Comparison of ENCODE assay signal across 28 mouse cellular contexts in the genomic region with DNA sequence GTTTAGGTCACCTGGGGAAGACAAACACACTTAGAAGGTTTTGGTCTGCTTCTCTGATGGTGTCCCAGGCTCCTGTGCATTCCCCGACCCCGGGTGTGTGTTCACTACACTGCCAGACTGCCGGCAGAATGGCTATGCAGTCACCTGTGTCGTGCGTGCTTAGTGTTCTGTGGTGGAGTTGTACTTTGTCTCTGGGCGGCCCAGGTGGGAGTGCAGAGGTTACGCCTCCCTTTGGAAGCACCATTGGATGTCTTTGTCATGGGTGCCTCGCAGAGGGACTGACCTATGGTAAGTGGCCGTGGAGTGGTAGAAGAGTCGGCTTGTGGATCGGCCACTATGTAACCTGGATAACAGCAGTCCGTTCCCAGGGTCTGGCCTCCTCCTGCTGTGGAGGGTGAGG. TPM values are rescaled to one million over a fixed set of nuclear protein-coding genes. Genes with fewer than 3 reads are reported as not detected.
"Had no signal": no experiment of that assay in that cellular context is flagged by ENCODE, and none has a peak within 500 bp of the region (broad histone marks: within the 10 kb centered on the region; RNA-seq: fewer than 3 reads in every experiment).

No protein-coding gene starts in this region.

- H3K4me2 ChIP-seq: heart, embryonic 11.5 days; heart, embryonic 13.5 days; heart, embryonic 15.5 days; hindbrain, embryonic 13.5 days; hindbrain, embryonic 15.5 days; limb, embryonic 12.5 days; liver, embryonic 12.5 days had no signal

- H3K9ac ChIP-seq: heart, embryonic 13.5 days; heart, embryonic 15.5 days; hindbrain, embryonic 13.5 days; hindbrain, embryonic 15.5 days; limb, embryonic 12.5 days; liver, embryonic 12.5 days had no signal

- H3K27ac ChIP-seq: gastrocnemius, adult 2 months; heart, embryonic 13.5 days; heart, embryonic 15.5 days; hindbrain, embryonic 13.5 days; hindbrain, embryonic 15.5 days; hindbrain, postnatal 0 days; layer of hippocampus, adult 2 months; left cerebral cortex, adult 2 months; limb, embryonic 10.5 days; limb, embryonic 12.5 days; liver, embryonic 12.5 days had no signal

- H3K4me1 ChIP-seq: heart, embryonic 13.5 days; heart, embryonic 15.5 days; hindbrain, embryonic 13.5 days; hindbrain, embryonic 15.5 days; limb, embryonic 12.5 days; liver, embryonic 12.5 days had no signal

- H3K9me3 ChIP-seq: heart, embryonic 15.5 days; liver, embryonic 12.5 days had no signal

- H3K4me3 ChIP-seq: gastrocnemius, adult 2 months; heart, embryonic 13.5 days; heart, embryonic 15.5 days; hindbrain, embryonic 13.5 days; hindbrain, embryonic 15.5 days; layer of hippocampus, adult 2 months; left cerebral cortex, adult 2 months; limb, embryonic 10.5 days; limb, embryonic 12.5 days; liver, embryonic 12.5 days had no signal

- H3K36me3 ChIP-seq: heart, embryonic 13.5 days; heart, embryonic 15.5 days; hindbrain, embryonic 13.5 days; hindbrain, embryonic 15.5 days; limb, embryonic 10.5 days; limb, embryonic 12.5 days; liver, embryonic 12.5 days had no signal

- DNase-seq: gastrocnemius, adult 2 months; gastrocnemius, postnatal 10 days; gastrocnemius, postnatal 25 days; heart, adult 18-20 months; heart, postnatal 14 days; heart, postnatal 36 days; kidney, adult 18-20 months; kidney, adult 8-10 months; kidney, postnatal 10 days; kidney, postnatal 25 days; kidney, postnatal 4 days; liver had no signal

- ATAC-seq: hindbrain, postnatal 0 days; liver, embryonic 12.5 days had no signal

RNA-seq across cellular contexts. Expression of a gene that starts 45.7 kb away (rescaled TPM):
- polyA plus RNA-seq: frontal cortex, adult 2 months; heart, postnatal 0 days; kidney, embryonic 14.5 days; kidney, embryonic 16.5 days; liver, embryonic 12.5 days had no signal

RNA-seq across cellular contexts. Expression of a gene that starts 59.0 kb away (rescaled TPM):
- polyA plus RNA-seq: frontal cortex, adult 2 months; heart, embryonic 15.5 days; heart, postnatal 0 days; hindbrain, embryonic 13.5 days; hindbrain, embryonic 15.5 days; hindbrain, postnatal 0 days; intestine, embryonic 14.5 days; kidney, embryonic 14.5 days; kidney, embryonic 16.5 days had no signal
